Mouse (Mus musculus) stomach, postnatal 0 days (tissue): ENCODE data around the gene Foxj2. TPM values are rescaled to one million over a fixed set of nuclear protein-coding genes. Genes with fewer than 3 reads are reported as not detected.
A peak's percentile ranks its signal among the peaks of the same experiment; 100 is the strongest.

ENCODE experiments used
- ATAC-seq: fragments of 200-750 bp; cut with Nextera tagmentation; 2 replicates; pipeline ENCODE4 v1.8.0; 2017; ENCODE audit not compliant: low FRiP score, low TSS enrichment
- DNase-seq: peaks from one replicate; pipeline ENCODE4 v3.0.0-alpha.2; 2016; ENCODE audit warnings: low spot score
- H3K27ac ChIP-seq: fragments of 300-500 bp; sonication (generic); replicated peaks from 2 replicates; pipeline ENCODE4 v1.5.1; 2014; ENCODE audit warnings: mild to moderate bottlenecking, control low read depth
- H3K27me3 ChIP-seq: fragments of 300-500 bp; sonication (generic); 2 replicates; pipeline ENCODE4 v1.6.1; 2014; ENCODE audit warnings: low read length; ENCODE audit not compliant: control insufficient read depth, insufficient read depth
- H3K36me3 ChIP-seq: fragments of 300-500 bp; sonication (generic); 2 replicates; pipeline ENCODE4 v1.6.1; 2014; ENCODE audit warnings: low read length, mixed read lengths; ENCODE audit not compliant: control insufficient read depth, insufficient read depth
- H3K4me1 ChIP-seq: fragments of 300-500 bp; sonication (generic); replicated peaks from 2 replicates; pipeline ENCODE4 v1.6.1; 2014; ENCODE audit warnings: antibody characterized with exemption; ENCODE audit not compliant: control insufficient read depth, insufficient read depth
- H3K4me2 ChIP-seq: fragments of 300-500 bp; sonication (generic); replicated peaks from 2 replicates; pipeline ENCODE4 v1.6.1; 2014; ENCODE audit warnings: low read depth, mild to moderate bottlenecking, control low read depth, moderate library complexity
- H3K4me3 ChIP-seq: fragments of 300-500 bp; sonication (generic); 2 replicates; pipeline ENCODE4 v1.5.1; 2014; ENCODE audit warnings: low read depth, low read length, control low read depth
- H3K9ac ChIP-seq: fragments of 300-500 bp; sonication (generic); 2 replicates; pipeline ENCODE4 v1.6.1; 2014; ENCODE audit warnings: mild to moderate bottlenecking, low read length, control low read depth, mixed read lengths
- H3K9me3 ChIP-seq: fragments of 300-500 bp; sonication (generic); 2 replicates; pipeline ENCODE4 v1.6.1; 2016; ENCODE audit warnings: low read length; ENCODE audit not compliant: control insufficient read depth
- CTCF ChIP-seq: IDR thresholded peaks from 2 replicates; pipeline ENCODE4 v1.5.1; 2016; ENCODE audit warnings: antibody characterized with exemption, low read depth, mild to moderate bottlenecking, moderate library complexity
- EP300 ChIP-seq: optimal IDR thresholded peaks from 2 replicates; pipeline ENCODE3; 2016; ENCODE audit warnings: antibody characterized with exemption
- WGBS: fragments of 180-500 bp; shearing (Covaris S2); extraction: QIAGEN DNeasy Blood & Tissue Kit; methylation state at CpG from one replicate; pipeline ENCODE4 v1.1.7; 2014; 5-methylcytosine and 5-hydroxymethylcytosine counted together
- polyA plus RNA-seq: library from polyadenylated mRNA; unstranded; fragments of >200 nt; fragmentation: Nextera tagmentation; extraction: Ambion mirVana; gene quantifications from 2 replicates; pipeline ENCODE4 v1.2.1, GENCODE M21; 2015

The Foxj2 gene
- polyA plus RNA-seq, 1 experiment from 2014 or later, result 3.0 TPM

GRCm38 (mm10) chr6:122820799-122821650 is 1.3 kb downstream of the Foxj2 start:
- H3K36me3 ChIP-seq, result 0 out of 2 replicates have a peak, but pooled peaks cover 2% of the 10 kb centered on the region
- DNase-seq (no peak), ATAC-seq (no peak)
- H3K4me1 ChIP-seq, result peaks cover 15% of the 10 kb centered on the region
- H3K4me2 ChIP-seq, result peak overlapping the region; percentile 88
- WGBS, result 28% methylated on average over 15 of the region's 15 CpGs
- peak overlapping the region; percentile 99 for H3K9ac ChIP-seq
- H3K4me3 ChIP-seq, result peak overlapping the region; percentile 95
- H3K27me3 ChIP-seq, result no peaks in the 10 kb centered on the region
- no peaks in the 10 kb centered on the region for H3K9me3 ChIP-seq
- TF ChIP-seq EP300, result no peak
- no peak for TF ChIP-seq CTCF
- H3K27ac ChIP-seq, result 0 out of 2 replicates have a peak overlapping the region, but pooled peaks have one; percentile 18

GRCm38 (mm10) chr6:122821822-122822221 is 2.1 kb downstream of the Foxj2 start:
- H3K27me3 ChIP-seq, result no peaks in the 10 kb centered on the region
- H3K36me3 ChIP-seq, result 0 out of 2 replicates have a peak, but pooled peaks cover 2% of the 10 kb centered on the region
- H3K9me3 ChIP-seq, result no peaks in the 10 kb centered on the region
- DNase-seq (no peak), ATAC-seq (no peak)
- H3K4me3 ChIP-seq, result no peak overlapping the region
- peaks cover 15% of the 10 kb centered on the region for H3K4me1 ChIP-seq
- no peak overlapping the region for H3K27ac ChIP-seq
- TF ChIP-seq EP300, result no peak
- TF ChIP-seq CTCF, result no peak
- no peak overlapping the region for H3K9ac ChIP-seq
- WGBS, result 68% methylated on average over 9 of the region's 9 CpGs
- H3K4me2 ChIP-seq, result peak overlapping the region; percentile 88

- Histone ChIP-seq H3K4me3 (no peak overlapping the region), H3K36me3 (peaks cover 3% of the 10 kb centered on the region), H3K9me3 (no peaks in the 10 kb centered on the region), H3K9ac (no peak overlapping the region), H3K4me1 (peaks cover 15% of the 10 kb centered on the region), H3K27me3 (no peaks in the 10 kb centered on the region), H3K27ac (peak overlapping the region; percentile 19; the same call in 1 of the 2 replicates), H3K4me2 (no peak overlapping the region)
- WGBS, result 42% methylated on average over 10 of the region's 10 CpGs
- peak; percentile 55 for DNase-seq
- no peak for TF ChIP-seq CTCF
- no peak for ATAC-seq
Measured at GRCm38 (mm10) chr6:122824086-122824485, 4.4 kb downstream of the Foxj2 start.

GRCm38 (mm10) chr6:122825166-122825565 is 5.5 kb downstream of the Foxj2 start:
- Histone ChIP-seq H3K36me3 (peaks cover 7% of the 10 kb centered on the region), H3K9me3 (no peaks in the 10 kb centered on the region), H3K27me3 (no peaks in the 10 kb centered on the region), H3K4me3 (no peak overlapping the region), H3K4me2 (peak overlapping the region; percentile 79), H3K4me1 (peaks cover 15% of the 10 kb centered on the region), H3K27ac (peak overlapping the region; percentile 90; the same call in 1 of the 2 replicates), H3K9ac (no peak overlapping the region)
- WGBS, result 76% methylated on average over 9 of the region's 9 CpGs
- DNase-seq, result peak; percentile 58
- TF ChIP-seq EP300 (no peak), CTCF (no peak)
- ATAC-seq, result peak; percentile 73

DNA sequence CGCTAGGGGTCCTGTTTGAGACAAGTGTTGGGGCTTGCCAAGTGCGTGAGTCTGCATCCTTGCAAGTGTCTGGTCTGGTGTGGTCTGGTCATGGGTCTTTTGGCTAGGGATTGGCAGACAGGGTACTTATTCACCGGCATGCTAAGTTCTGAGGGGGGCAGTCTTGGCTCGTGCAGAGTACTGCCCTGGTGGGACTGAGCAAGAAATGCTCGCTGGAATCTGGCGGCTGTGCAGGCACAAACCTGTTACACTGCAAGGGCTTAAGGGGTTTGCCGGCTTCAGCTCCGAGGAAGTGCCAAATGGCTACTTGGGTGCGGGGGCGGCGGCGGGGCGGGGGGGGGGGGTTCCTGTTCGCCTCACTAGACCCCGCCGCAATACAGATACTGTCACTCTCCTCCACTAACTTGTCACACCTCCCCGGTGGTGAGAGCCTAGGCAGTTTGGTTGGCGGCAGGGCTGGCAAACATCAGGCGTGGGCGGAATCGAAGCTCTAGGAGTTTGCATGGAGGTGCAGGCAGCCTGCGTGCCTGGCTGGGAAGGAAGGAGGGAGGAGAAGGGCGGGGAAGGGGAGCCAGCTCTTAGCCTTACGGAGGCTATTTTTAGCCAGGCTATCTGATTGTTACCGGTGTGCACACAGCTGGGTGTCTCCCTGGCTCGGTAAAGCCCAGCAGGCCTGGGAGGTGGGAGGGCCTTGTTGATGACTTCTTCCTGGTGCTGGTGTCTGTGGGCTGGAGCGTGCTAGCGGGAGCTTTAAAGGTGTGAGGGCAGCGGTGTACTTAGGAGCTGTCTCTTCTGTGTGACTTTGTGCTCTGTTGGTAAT is 6.4 kb downstream of the Foxj2 start:
- peak overlapping the region; percentile 39 for H3K4me3 ChIP-seq
- peaks cover 13% of the 10 kb centered on the region for H3K4me1 ChIP-seq
- peak overlapping the region; percentile 58 for H3K9ac ChIP-seq
- H3K36me3 ChIP-seq, result peaks cover 7% of the 10 kb centered on the region
- H3K27me3 ChIP-seq, result no peaks in the 10 kb centered on the region
- H3K4me2 ChIP-seq, result peak overlapping the region; percentile 79
- ATAC-seq (peak; percentile 92), DNase-seq (peak; percentile 88)
- TF ChIP-seq EP300 (no peak), CTCF (no peak)
- WGBS, result 5% methylated on average over 25 of the region's 29 CpGs
- peak overlapping the region; percentile 90 for H3K27ac ChIP-seq
- no peaks in the 10 kb centered on the region for H3K9me3 ChIP-seq
